Mouse (Mus musculus) neural tube, embryonic 11.5 days (tissue): ENCODE data around the gene Map3k13. TPM values are rescaled to one million over a fixed set of nuclear protein-coding genes. Genes with fewer than 3 reads are reported as not detected.
A peak's percentile ranks its signal among the peaks of the same experiment; 100 is the strongest.
"Not testable (repeated sequence)": the region's sequence is repeated elsewhere in the genome, so short reads cannot be mapped to it uniquely, and the experiment has no call there.

ENCODE experiments used
- ATAC-seq: fragments of 200-750 bp; cut with Nextera tagmentation; 2 replicates; pipeline ENCODE4 v1.8.0; 2017; ENCODE audit warnings: moderate number of reproducible peaks, mild to moderate bottlenecking, moderate TSS enrichment, moderate library complexity; ENCODE audit not compliant: insufficient read depth, low FRiP score, low TSS enrichment
- DNase-seq: peaks from one replicate; pipeline ENCODE4 v3.0.0-alpha.2; 2015; ENCODE audit warnings: low spot score
- H3K27ac ChIP-seq: fragments of 300-500 bp; sonication (generic); 2 replicates; pipeline ENCODE4 v1.5.1; 2014; ENCODE audit warnings: low read depth, mild to moderate bottlenecking, low read length
- H3K27me3 ChIP-seq: fragments of 300-500 bp; sonication (generic); 2 replicates; pipeline ENCODE4 v1.6.1; 2014; ENCODE audit warnings: mild to moderate bottlenecking, low read length, mixed read lengths; ENCODE audit not compliant: control insufficient read depth, insufficient read depth
- H3K36me3 ChIP-seq: fragments of 300-500 bp; sonication (generic); 2 replicates; pipeline ENCODE4 v1.6.1; 2014; ENCODE audit warnings: mild to moderate bottlenecking, low read length, moderate library complexity, mixed read lengths; ENCODE audit not compliant: control insufficient read depth, insufficient read depth
- H3K4me1 ChIP-seq: fragments of 300-500 bp; sonication (generic); 2 replicates; pipeline ENCODE4 v1.6.1; 2014; ENCODE audit warnings: low read length, mixed read lengths; ENCODE audit not compliant: control insufficient read depth, insufficient read depth
- H3K4me2 ChIP-seq: fragments of 300-500 bp; sonication (generic); 2 replicates; pipeline ENCODE4 v1.6.1; 2014; ENCODE audit warnings: low read depth, mild to moderate bottlenecking, moderate library complexity
- H3K4me3 ChIP-seq: fragments of 300-500 bp; sonication (generic); 2 replicates; pipeline ENCODE4 v1.5.1; 2014; ENCODE audit warnings: low read depth, low read length
- H3K9ac ChIP-seq: fragments of 300-500 bp; sonication (generic); 2 replicates; pipeline ENCODE4 v1.6.1; 2014; ENCODE audit warnings: mild to moderate bottlenecking, low read length
- H3K9me3 ChIP-seq: fragments of 300-500 bp; sonication (generic); 2 replicates; pipeline ENCODE4 v1.6.1; 2016; ENCODE audit warnings: low read length; ENCODE audit not compliant: control insufficient read depth
- WGBS: fragments of 180-500 bp; shearing (Covaris S2); extraction: QIAGEN DNeasy Blood & Tissue Kit; methylation state at CpG from one replicate; pipeline ENCODE4 v1.1.7; 2014; 5-methylcytosine and 5-hydroxymethylcytosine counted together
- polyA plus RNA-seq: library from polyadenylated mRNA; unstranded; fragments of >200 nt; fragmentation: Nextera tagmentation; extraction: Ambion mirVana; gene quantifications from 2 replicates; pipeline ENCODE4 v1.2.1, GENCODE M21; 2014

The Map3k13 gene
- polyA plus RNA-seq, 1 experiment from 2014 or later = 10.6 TPM

GRCm38 (mm10) chr16:21793080-21793810 lies 901 bp upstream of the Map3k13 start:
- H3K27ac ChIP-seq, H3K4me1 ChIP-seq, H3K36me3 ChIP-seq, ATAC-seq, DNase-seq, H3K27me3 ChIP-seq, H3K9me3 ChIP-seq: not testable (repeated sequence)
- Histone ChIP-seq H3K4me3 (peak overlapping the region; percentile 79; the same call in 1 of the 2 replicates), H3K4me2 (peak overlapping the region; percentile 82), H3K9ac (peak overlapping the region; percentile 77)
- 51% methylated on average over 2 of the region's 2 CpGs for WGBS

- H3K9me3 ChIP-seq = no peaks in the 10 kb centered on the region
Observed at GRCm38 (mm10) chr16:21794697-21795045, 525 bp downstream of the Map3k13 start.

GRCm38 (mm10) chr16:21795071-21795470 lies 925 bp downstream of the Map3k13 start:
- Histone ChIP-seq H3K9me3 (no peaks in the 10 kb centered on the region), H3K4me3 (peak overlapping the region; percentile 79), H3K27me3 (no peaks in the 10 kb centered on the region), H3K27ac (no peak overlapping the region), H3K4me2 (peak overlapping the region; percentile 82), H3K36me3 (no peaks in the 10 kb centered on the region), H3K4me1 (no peaks in the 10 kb centered on the region), H3K9ac (no peak overlapping the region)
- WGBS = 26% methylated on average over 5 of the region's 5 CpGs
- DNase-seq (no peak), ATAC-seq (no peak)

More at GRCm38 (mm10) chr16:21794697-21795045, 525 bp downstream of the Map3k13 start:
- WGBS = 2% methylated on average over 14 of the region's 14 CpGs
- ATAC-seq (peak; percentile 19; the same call in 1 of the 2 replicates), DNase-seq (no peak)
- Histone ChIP-seq H3K27ac (peak overlapping the region; percentile 75; the same call in 1 of the 2 replicates), H3K4me3 (peak overlapping the region; percentile 79), H3K4me1 (no peaks in the 10 kb centered on the region), H3K4me2 (peak overlapping the region; percentile 82), H3K36me3 (no peaks in the 10 kb centered on the region), H3K9ac (peak overlapping the region; percentile 77), H3K27me3 (no peaks in the 10 kb centered on the region)

GRCm38 (mm10) chr16:21804258-21804657 lies 10.1 kb downstream of the Map3k13 start:
- Histone ChIP-seq H3K9ac (no peak overlapping the region), H3K36me3 (no peaks in the 10 kb centered on the region; the same call in 1 of the 2 replicates), H3K27ac (no peak overlapping the region), H3K4me3 (no peak overlapping the region), H3K9me3 (no peaks in the 10 kb centered on the region), H3K4me2 (no peak overlapping the region), H3K27me3 (no peaks in the 10 kb centered on the region), H3K4me1 (no peaks in the 10 kb centered on the region)
- DNase-seq (no peak), ATAC-seq (no peak)
- WGBS = 96% methylated on average over 1 of the region's 1 CpGs

GRCm38 (mm10) chr16:21806892-21807291 lies 12.7 kb downstream of the Map3k13 start:
- Histone ChIP-seq H3K27me3 (no peaks in the 10 kb centered on the region), H3K4me3 (no peak overlapping the region)
- 98% methylated on average over 1 of the region's 1 CpGs for WGBS

GRCm38 (mm10) chr16:21807786-21808185 lies 13.6 kb downstream of the Map3k13 start:
- H3K9ac ChIP-seq, H3K27ac ChIP-seq, H3K4me1 ChIP-seq, H3K36me3 ChIP-seq, H3K9me3 ChIP-seq, ATAC-seq, H3K4me3 ChIP-seq, DNase-seq, H3K27me3 ChIP-seq, H3K4me2 ChIP-seq: not testable (repeated sequence)
- WGBS = 87% methylated on average over 7 of the region's 7 CpGs

More at GRCm38 (mm10) chr16:21806892-21807291, 12.7 kb downstream of the Map3k13 start:
- H3K9me3 ChIP-seq = no peaks in the 10 kb centered on the region
- no peaks in the 10 kb centered on the region for H3K4me1 ChIP-seq
- H3K36me3 ChIP-seq = no peaks in the 10 kb centered on the region
- DNase-seq (no peak), ATAC-seq (no peak)
- H3K9ac ChIP-seq = no peak overlapping the region
- H3K27ac ChIP-seq = no peak overlapping the region
- no peak overlapping the region for H3K4me2 ChIP-seq

GRCm38 (mm10) chr16:21813164-21813834 lies 19.2 kb downstream of the Map3k13 start:
- WGBS = 76% methylated on average over 6 of the region's 6 CpGs
- DNase-seq = no peak
- Histone ChIP-seq H3K27me3 (no peaks in the 10 kb centered on the region), H3K9ac (no peak overlapping the region), H3K27ac (no peak overlapping the region), H3K4me2 (no peak overlapping the region), H3K4me3 (no peak overlapping the region), H3K36me3 (no peaks in the 10 kb centered on the region), H3K4me1 (no peaks in the 10 kb centered on the region), H3K9me3 (no peaks in the 10 kb centered on the region)
- ATAC-seq = no peak

GRCm38 (mm10) chr16:21814861-21815668 lies 20.9 kb downstream of the Map3k13 start:
- Histone ChIP-seq H3K27me3 (no peaks in the 10 kb centered on the region), H3K27ac (no peak overlapping the region), H3K4me1 (no peaks in the 10 kb centered on the region), H3K9me3 (no peaks in the 10 kb centered on the region), H3K4me2 (peak overlapping the region; percentile 13), H3K9ac (no peak overlapping the region; the same call in 1 of the 2 replicates), H3K36me3 (no peaks in the 10 kb centered on the region), H3K4me3 (no peak overlapping the region)
- WGBS = 69% methylated on average over 11 of the region's 11 CpGs
- ATAC-seq = no peak
- peak; percentile 21 for DNase-seq
